In genomic region chr12:65329678-65330077, GRCm38 (mm10) we compare ENCODE assay signal across 28 mouse cellular contexts.
"Had no signal": no experiment of that assay in that cellular context is flagged by ENCODE, and none has a peak within 500 bp of the region (broad histone marks: within the 10 kb centered on the region; RNA-seq: fewer than 3 reads in every experiment).

No protein-coding gene starts in this region.

- H3K27ac ChIP-seq: embryonic facial prominence, embryonic 10.5 days; embryonic facial prominence, embryonic 12.5 days; embryonic facial prominence, embryonic 13.5 days; embryonic facial prominence, embryonic 15.5 days; forebrain, embryonic 10.5 days; forebrain, embryonic 12.5 days; forebrain, embryonic 13.5 days; forebrain, embryonic 15.5 days; gastrocnemius, adult 2 months; heart, adult 2 months; heart, embryonic 10.5 days had no signal

- H3K9me3 ChIP-seq: embryonic facial prominence, embryonic 10.5 days; embryonic facial prominence, embryonic 12.5 days; embryonic facial prominence, embryonic 13.5 days; embryonic facial prominence, embryonic 15.5 days; forebrain, embryonic 10.5 days; forebrain, embryonic 12.5 days; forebrain, embryonic 13.5 days; forebrain, embryonic 15.5 days; heart, embryonic 10.5 days had no signal

- H3K27me3 ChIP-seq: embryonic facial prominence, embryonic 12.5 days; embryonic facial prominence, embryonic 13.5 days; embryonic facial prominence, embryonic 15.5 days; forebrain, embryonic 12.5 days; forebrain, embryonic 13.5 days; forebrain, embryonic 15.5 days had no signal

- H3K4me1 ChIP-seq: embryonic facial prominence, embryonic 10.5 days; embryonic facial prominence, embryonic 12.5 days; embryonic facial prominence, embryonic 13.5 days; embryonic facial prominence, embryonic 15.5 days; forebrain, embryonic 10.5 days; forebrain, embryonic 12.5 days; forebrain, embryonic 13.5 days; forebrain, embryonic 15.5 days; heart, embryonic 10.5 days had no signal

- DNase-seq: cerebellum, adult 8-10 months; cerebellum, adult 9-10 months; cerebellum, adult 9-11 months; cerebellum, postnatal 10 days; cerebellum, postnatal 14 days; cerebellum, postnatal 25 days; cerebellum, postnatal 36 days; embryo, embryonic 11 days; gastrocnemius, adult 2 months; gastrocnemius, postnatal 10 days; gastrocnemius, postnatal 14 days; gastrocnemius, postnatal 25 days; gastrocnemius, postnatal 36 days; heart, adult 11 months; heart, adult 18-20 months; heart, adult 2 months had no signal

- H3K4me2 ChIP-seq: embryonic facial prominence, embryonic 12.5 days; embryonic facial prominence, embryonic 13.5 days; embryonic facial prominence, embryonic 15.5 days; forebrain, embryonic 12.5 days; forebrain, embryonic 13.5 days; forebrain, embryonic 15.5 days had no signal

- ATAC-seq: forebrain, embryonic 13.5 days; forebrain, embryonic 14.5 days; forebrain, embryonic 15.5 days; forebrain, embryonic 16.5 days had no signal

- H3K9ac ChIP-seq: embryonic facial prominence, embryonic 12.5 days; embryonic facial prominence, embryonic 13.5 days; embryonic facial prominence, embryonic 15.5 days; forebrain, embryonic 12.5 days; forebrain, embryonic 13.5 days; forebrain, embryonic 15.5 days had no signal

- H3K4me3 ChIP-seq: embryonic facial prominence, embryonic 10.5 days; embryonic facial prominence, embryonic 12.5 days; embryonic facial prominence, embryonic 13.5 days; embryonic facial prominence, embryonic 15.5 days; erythroblast, embryonic 14.5 days; forebrain, embryonic 10.5 days; forebrain, embryonic 12.5 days; forebrain, embryonic 13.5 days; forebrain, embryonic 15.5 days; gastrocnemius, adult 2 months; heart, adult 2 months; heart, embryonic 10.5 days had no signal

- H3K36me3 ChIP-seq: embryonic facial prominence, embryonic 10.5 days; embryonic facial prominence, embryonic 12.5 days; embryonic facial prominence, embryonic 13.5 days; embryonic facial prominence, embryonic 15.5 days; forebrain, embryonic 10.5 days; forebrain, embryonic 12.5 days; forebrain, embryonic 15.5 days; heart, embryonic 10.5 days had no signal
